Mouse (Mus musculus) cerebellum, adult 9-10 months (tissue): ENCODE results near the gene 2210016L21Rik.

Source experiments
- DNase-seq: peaks from one replicate; pipeline ENCODE4 v3.0.0; 2022

The 2210016L21Rik gene

GRCm38 (mm10) chr5:114945072-114945471 is 3.1 kb downstream of the 2210016L21Rik start:
- no peak for DNase-seq

- peak; percentile 67 for DNase-seq
Observed at GRCm38 (mm10) chr5:114948891-114949290, 6.9 kb downstream of the 2210016L21Rik start.

GRCm38 (mm10) chr5:114949316-114949715 is 7.4 kb downstream of the 2210016L21Rik start:
- DNase-seq = peak; percentile 67

GRCm38 (mm10) chr5:114949812-114950211 is 7.9 kb downstream of the 2210016L21Rik start:
- no peak for DNase-seq

- peak; percentile 12 for DNase-seq
Observed at GRCm38 (mm10) chr5:114950669-114951068, 8.7 kb downstream of the 2210016L21Rik start.

GRCm38 (mm10) chr5:114951279-114951880 is 9.4 kb downstream of the 2210016L21Rik start:
- peak; percentile 10 for DNase-seq

- no peak for DNase-seq
Observed at GRCm38 (mm10) chr5:114953326-114953725, 11.4 kb downstream of the 2210016L21Rik start.

GRCm38 (mm10) chr5:114958069-114958468 is 16.1 kb downstream of the 2210016L21Rik start:
- no peak for DNase-seq

- no peak for DNase-seq
Observed at GRCm38 (mm10) chr5:114961590-114962360, 19.8 kb downstream of the 2210016L21Rik start.

- no peak for DNase-seq
Observed at GRCm38 (mm10) chr5:114964315-114964966, 22.5 kb downstream of the 2210016L21Rik start.

- no peak for DNase-seq
Observed at GRCm38 (mm10) chr5:114964967-114965898, 23.3 kb downstream of the 2210016L21Rik start.

- no peak for DNase-seq
Observed at GRCm38 (mm10) chr5:114967523-114968268, 25.7 kb downstream of the 2210016L21Rik start.

GRCm38 (mm10) chr5:114968651-114969050 is 26.7 kb downstream of the 2210016L21Rik start:
- no peak for DNase-seq

GRCm38 (mm10) chr5:114969064-114969463 is 27.1 kb downstream of the 2210016L21Rik start:
- DNase-seq = no peak

- no peak for DNase-seq
Observed at GRCm38 (mm10) chr5:114969609-114970215, 27.8 kb downstream of the 2210016L21Rik start.

GRCm38 (mm10) chr5:114970824-114971227 is 28.9 kb downstream of the 2210016L21Rik start, which contains the start of gene Hnf1a:
Hnf1a (minus strand) TSS chr5:114971094.
- DNase-seq = no peak

- DNase-seq = no peak
Observed at GRCm38 (mm10) chr5:114972201-114972600, 30.2 kb downstream of the 2210016L21Rik start.

- no peak for DNase-seq
Observed at GRCm38 (mm10) chr5:114973131-114973530, 31.2 kb downstream of the 2210016L21Rik start.

- no peak for DNase-seq
Observed at GRCm38 (mm10) chr5:114976935-114977334, 35.0 kb downstream of the 2210016L21Rik start.

- peak; percentile 19 for DNase-seq
Observed at GRCm38 (mm10) chr5:114978473-114978872, 36.5 kb downstream of the 2210016L21Rik start.

- peak; percentile 36 for DNase-seq
Observed at GRCm38 (mm10) chr5:114978888-114979249, 36.9 kb downstream of the 2210016L21Rik start.
